Mouse (Mus musculus) stomach, postnatal 0 days (tissue): ENCODE results near the gene Afp. TPM values are rescaled to one million over a fixed set of nuclear protein-coding genes. Genes with fewer than 3 reads are reported as not detected.

ENCODE experiments used
- ATAC-seq: fragments of 200-750 bp; cut with Nextera tagmentation; 2 replicates; pipeline ENCODE4 v1.8.0; 2017; ENCODE audit not compliant: low FRiP score, low TSS enrichment
- DNase-seq: peaks from one replicate; pipeline ENCODE4 v3.0.0-alpha.2; 2016; ENCODE audit warnings: low spot score
- H3K27ac ChIP-seq: fragments of 300-500 bp; sonication (generic); replicated peaks from 2 replicates; pipeline ENCODE4 v1.5.1; 2014; ENCODE audit warnings: mild to moderate bottlenecking, control low read depth
- H3K27me3 ChIP-seq: fragments of 300-500 bp; sonication (generic); 2 replicates; pipeline ENCODE4 v1.6.1; 2014; ENCODE audit warnings: low read length; ENCODE audit not compliant: control insufficient read depth, insufficient read depth
- H3K36me3 ChIP-seq: fragments of 300-500 bp; sonication (generic); 2 replicates; pipeline ENCODE4 v1.6.1; 2014; ENCODE audit warnings: low read length, mixed read lengths; ENCODE audit not compliant: control insufficient read depth, insufficient read depth
- H3K4me1 ChIP-seq: fragments of 300-500 bp; sonication (generic); replicated peaks from 2 replicates; pipeline ENCODE4 v1.6.1; 2014; ENCODE audit warnings: antibody characterized with exemption; ENCODE audit not compliant: control insufficient read depth, insufficient read depth
- H3K4me2 ChIP-seq: fragments of 300-500 bp; sonication (generic); replicated peaks from 2 replicates; pipeline ENCODE4 v1.6.1; 2014; ENCODE audit warnings: low read depth, mild to moderate bottlenecking, control low read depth, moderate library complexity
- H3K4me3 ChIP-seq: fragments of 300-500 bp; sonication (generic); 2 replicates; pipeline ENCODE4 v1.5.1; 2014; ENCODE audit warnings: low read depth, low read length, control low read depth
- H3K9ac ChIP-seq: fragments of 300-500 bp; sonication (generic); 2 replicates; pipeline ENCODE4 v1.6.1; 2014; ENCODE audit warnings: mild to moderate bottlenecking, low read length, control low read depth, mixed read lengths
- H3K9me3 ChIP-seq: fragments of 300-500 bp; sonication (generic); 2 replicates; pipeline ENCODE4 v1.6.1; 2016; ENCODE audit warnings: low read length; ENCODE audit not compliant: control insufficient read depth
- CTCF ChIP-seq: IDR thresholded peaks from 2 replicates; pipeline ENCODE4 v1.5.1; 2016; ENCODE audit warnings: antibody characterized with exemption, low read depth, mild to moderate bottlenecking, moderate library complexity
- EP300 ChIP-seq: optimal IDR thresholded peaks from 2 replicates; pipeline ENCODE3; 2016; ENCODE audit warnings: antibody characterized with exemption
- WGBS: fragments of 180-500 bp; shearing (Covaris S2); extraction: QIAGEN DNeasy Blood & Tissue Kit; methylation state at CpG from one replicate; pipeline ENCODE4 v1.1.7; 2014; 5-methylcytosine and 5-hydroxymethylcytosine counted together
- polyA plus RNA-seq: library from polyadenylated mRNA; unstranded; fragments of >200 nt; fragmentation: Nextera tagmentation; extraction: Ambion mirVana; gene quantifications from 2 replicates; pipeline ENCODE4 v1.2.1, GENCODE M21; 2015

Afp gene
- polyA plus RNA-seq, 1 experiment from 2014 or later: 25.1 TPM

DNA sequence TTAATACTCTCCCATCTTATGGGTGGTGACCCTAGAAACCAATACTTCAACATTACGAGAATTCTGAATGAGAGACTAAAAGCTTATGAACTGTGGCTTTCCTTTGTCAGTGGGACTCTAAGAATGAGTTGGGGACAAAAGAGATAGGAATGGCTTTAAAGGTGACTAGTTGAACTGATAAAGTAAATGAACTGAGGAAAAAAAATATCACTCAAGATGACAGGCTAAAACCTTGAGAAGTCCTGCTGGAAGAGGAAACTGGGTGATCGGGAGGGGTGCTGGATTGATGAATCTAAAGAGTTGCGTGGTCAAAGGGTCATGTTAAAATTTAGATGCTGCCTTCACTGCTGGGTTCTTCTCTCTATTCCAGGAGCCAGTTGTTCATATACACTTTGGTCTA is 13.8 kb upstream of the Afp start:
- DNase-seq: no peak
- TF ChIP-seq CTCF: no peak
- no peak for TF ChIP-seq EP300
- Histone ChIP-seq H3K9ac (no peak overlapping the region), H3K4me1 (no peaks in the 10 kb centered on the region), H3K36me3 (no peaks in the 10 kb centered on the region), H3K9me3 (no peaks in the 10 kb centered on the region), H3K27ac (no peak overlapping the region), H3K4me3 (no peak overlapping the region), H3K4me2 (no peak overlapping the region), H3K27me3 (no peaks in the 10 kb centered on the region)
- 81% methylated on average over 3 of the region's 3 CpGs for WGBS
- no peak for ATAC-seq

DNA sequence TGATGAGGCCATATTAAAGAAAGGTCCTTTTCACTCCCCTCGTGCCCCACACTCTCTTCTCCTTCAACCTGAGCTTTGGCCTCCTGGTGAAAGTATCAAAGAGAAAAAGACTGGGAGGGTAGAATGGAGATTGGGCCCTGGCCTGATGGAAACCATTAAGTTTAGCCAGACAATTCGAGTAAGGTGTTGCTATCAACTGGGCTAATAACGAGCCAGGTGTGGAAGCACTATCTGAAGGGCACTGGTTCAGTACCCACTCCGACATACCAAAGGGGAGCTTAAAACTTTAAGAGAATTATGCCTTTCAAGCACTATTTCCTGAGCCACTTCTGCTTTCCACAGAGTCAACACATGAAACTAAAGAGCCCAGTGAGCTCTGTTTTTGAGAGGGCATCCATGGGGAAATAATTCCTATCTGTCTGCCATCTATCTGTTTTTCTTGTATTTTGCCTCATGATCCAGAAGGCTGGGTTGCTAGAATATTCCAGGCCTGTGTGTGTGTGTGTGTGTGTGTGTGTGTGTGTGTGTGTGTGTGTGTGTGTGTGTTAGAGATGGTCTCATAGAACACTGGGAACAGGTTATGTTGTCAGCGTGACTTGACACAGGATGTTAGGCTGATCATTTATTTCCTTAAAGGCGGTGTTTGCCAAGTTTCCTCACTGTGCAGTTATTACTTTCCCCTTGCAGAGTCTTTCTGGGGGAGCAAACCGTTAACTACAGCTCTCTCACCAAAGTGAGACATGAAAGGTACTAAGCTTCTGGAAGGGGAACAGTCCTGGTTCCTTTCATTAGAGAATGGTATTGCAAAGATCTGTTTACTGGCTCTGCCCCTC is 13.0 kb upstream of the Afp start:
- no peak for ATAC-seq
- Histone ChIP-seq H3K9me3 (no peaks in the 10 kb centered on the region), H3K4me2 (no peak overlapping the region), H3K27ac (no peak overlapping the region), H3K36me3 (no peaks in the 10 kb centered on the region), H3K4me1 (no peaks in the 10 kb centered on the region), H3K27me3 (no peaks in the 10 kb centered on the region), H3K9ac (no peak overlapping the region), H3K4me3 (no peak overlapping the region)
- TF ChIP-seq EP300: no peak
- TF ChIP-seq CTCF: no peak
- no peak for DNase-seq
- WGBS: 69% methylated on average over 7 of the region's 7 CpGs

DNA sequence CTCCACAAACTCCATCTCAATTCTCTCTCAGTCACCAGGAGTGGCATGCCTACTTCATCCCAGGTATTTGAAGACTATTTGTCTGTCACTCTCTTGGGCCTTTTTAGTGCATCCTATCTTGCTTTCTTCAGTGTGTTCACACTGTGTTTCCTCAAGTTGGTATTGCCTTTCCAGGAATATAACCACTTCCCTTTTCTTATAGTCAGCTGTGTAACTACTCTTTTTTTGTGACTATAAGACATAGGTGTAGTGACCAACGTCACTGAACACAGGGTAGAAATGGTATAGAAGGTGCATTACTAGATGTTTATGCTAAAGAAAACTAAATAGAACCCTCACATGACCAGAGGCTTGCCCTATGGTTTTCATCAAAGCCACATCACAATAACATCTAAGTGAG is 11.7 kb upstream of the Afp start:
- Histone ChIP-seq H3K9ac (no peak overlapping the region), H3K27ac (no peak overlapping the region), H3K27me3 (no peaks in the 10 kb centered on the region), H3K36me3 (no peaks in the 10 kb centered on the region), H3K9me3 (no peaks in the 10 kb centered on the region), H3K4me2 (no peak overlapping the region), H3K4me3 (no peak overlapping the region), H3K4me1 (no peaks in the 10 kb centered on the region)
- ATAC-seq (no peak), DNase-seq (no peak)
- TF ChIP-seq CTCF (no peak), EP300 (no peak)
- WGBS: 81% methylated on average over 1 of the region's 1 CpGs

DNA sequence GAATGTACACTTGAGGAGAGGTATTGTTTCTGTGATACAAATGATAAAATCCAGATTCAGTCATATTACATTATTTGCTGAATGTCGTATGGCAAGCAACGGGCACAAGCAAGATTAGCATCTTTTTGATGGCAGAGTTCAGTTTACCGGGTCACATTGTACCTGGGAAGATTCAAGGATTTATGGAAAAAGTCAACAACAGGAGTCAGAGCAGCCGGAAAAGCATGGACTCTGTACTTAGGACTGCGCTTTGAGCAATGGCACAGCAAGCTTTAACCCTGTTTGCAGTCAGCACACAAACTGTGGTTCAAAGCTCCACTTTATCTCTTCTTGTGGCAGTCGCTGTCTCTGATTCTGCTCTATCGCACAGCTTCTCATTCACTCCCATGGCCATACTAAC is 4.9 kb upstream of the Afp start:
- TF ChIP-seq CTCF: no peak
- no peak for TF ChIP-seq EP300
- DNase-seq (no peak), ATAC-seq (no peak)
- Histone ChIP-seq H3K4me2 (no peak overlapping the region), H3K27me3 (no peaks in the 10 kb centered on the region), H3K9me3 (no peaks in the 10 kb centered on the region), H3K9ac (no peak overlapping the region), H3K27ac (no peak overlapping the region), H3K4me3 (no peak overlapping the region), H3K36me3 (no peaks in the 10 kb centered on the region), H3K4me1 (no peaks in the 10 kb centered on the region)
- WGBS: 68% methylated on average over 7 of the region's 7 CpGs

DNA sequence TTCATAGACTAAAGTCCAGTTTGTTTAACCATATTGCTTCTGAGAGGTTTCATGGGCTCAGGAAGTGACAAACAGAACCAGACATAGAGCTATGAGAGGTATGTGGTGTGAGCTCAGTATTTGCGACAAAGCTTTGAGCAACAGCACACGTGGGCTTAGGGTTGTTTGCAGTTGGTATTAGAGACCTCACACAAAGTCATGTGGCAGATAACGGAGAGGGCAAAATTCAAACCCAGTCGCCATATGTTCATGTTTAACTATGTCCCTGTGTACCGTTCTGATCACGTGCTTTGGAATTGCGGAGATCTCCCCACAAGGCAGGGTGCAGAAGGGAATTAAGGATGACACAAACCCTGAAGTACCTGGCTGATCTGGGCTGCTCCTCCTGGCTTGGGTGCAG is 2.2 kb upstream of the Afp start:
- Histone ChIP-seq H3K4me2 (no peak overlapping the region), H3K27me3 (no peaks in the 10 kb centered on the region), H3K9ac (no peak overlapping the region), H3K36me3 (no peaks in the 10 kb centered on the region), H3K4me1 (no peaks in the 10 kb centered on the region), H3K27ac (no peak overlapping the region), H3K9me3 (no peaks in the 10 kb centered on the region), H3K4me3 (no peak overlapping the region)
- ATAC-seq (peak; percentile 78), DNase-seq (peak; percentile 24)
- TF ChIP-seq EP300 (no peak), CTCF (no peak)
- 48% methylated on average over 7 of the region's 7 CpGs for WGBS

DNA sequence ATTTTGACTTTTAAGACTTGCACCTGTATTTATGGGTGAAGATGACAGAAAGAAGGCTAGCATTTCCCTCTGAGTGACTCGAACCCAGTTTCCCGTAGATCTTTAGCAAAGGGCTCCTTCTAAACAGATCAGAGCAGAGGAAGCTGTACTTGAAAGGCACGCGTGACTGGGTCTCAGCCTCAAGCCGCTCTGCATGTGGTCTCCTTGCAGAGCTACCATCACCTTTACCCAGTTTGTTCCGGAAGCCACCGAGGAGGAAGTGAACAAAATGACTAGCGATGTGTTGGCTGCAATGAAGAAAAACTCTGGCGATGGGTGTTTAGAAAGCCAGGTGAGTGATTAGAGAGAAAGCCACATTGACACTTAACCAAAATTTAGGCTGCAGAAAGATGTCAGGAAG is 1.9 kb downstream of the Afp start:
- H3K4me1 ChIP-seq: no peaks in the 10 kb centered on the region
- 86% methylated on average over 9 of the region's 9 CpGs for WGBS
- TF ChIP-seq EP300 (no peak), CTCF (no peak)
- H3K9ac ChIP-seq: no peak overlapping the region
- no peak overlapping the region for H3K27ac ChIP-seq
- H3K27me3 ChIP-seq: no peaks in the 10 kb centered on the region
- no peaks in the 10 kb centered on the region for H3K9me3 ChIP-seq
- H3K36me3 ChIP-seq: no peaks in the 10 kb centered on the region
- H3K4me2 ChIP-seq: no peak overlapping the region
- ATAC-seq: no peak
- no peak for DNase-seq
- H3K4me3 ChIP-seq: no peak overlapping the region
